Mouse (Mus musculus): ENCODE measurements around the gene Gm12569.

Gene Gm12569

GRCm38 (mm10) chr11:51220308-51220707 is at the start of gene Gm12569:
Gm12569 (plus strand) TSS chr11:51220473.
- no peak for DNase-seq (ENCODE audit: low spot score in 2 of 2)

- DNase-seq (ENCODE audit: low spot score in 2 of 2), result no peak
These were observed 17.5 kb upstream of the Gm12569 start for GRCm38 (mm10) chr11:51202726-51203125.

DNA sequence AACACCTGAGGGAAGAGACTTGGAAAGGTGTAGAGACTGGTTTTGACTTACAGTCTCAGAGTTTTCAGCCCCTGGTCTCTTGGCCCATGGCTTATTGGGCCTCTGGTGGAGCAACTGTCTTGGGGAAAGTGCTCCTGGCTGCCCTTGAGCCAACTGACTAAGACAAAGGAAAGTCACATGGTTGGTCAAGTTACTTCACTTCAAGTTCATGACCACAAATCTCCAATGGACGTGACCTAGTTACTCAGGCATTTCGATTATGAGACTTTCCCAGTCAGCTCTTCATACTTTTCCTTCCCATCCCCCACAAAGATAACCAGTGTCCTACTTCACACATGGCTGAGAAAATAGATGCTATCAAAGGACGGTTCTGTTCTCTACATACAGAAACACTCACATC is 12.5 kb upstream of the Gm12569 start:
- no peak for DNase-seq (ENCODE audit: low spot score in 2 of 2)

GRCm38 (mm10) chr11:51211426-51211825 is 8.8 kb upstream of the Gm12569 start:
- DNase-seq (ENCODE audit: low spot score in 2 of 2), result no peak

DNA sequence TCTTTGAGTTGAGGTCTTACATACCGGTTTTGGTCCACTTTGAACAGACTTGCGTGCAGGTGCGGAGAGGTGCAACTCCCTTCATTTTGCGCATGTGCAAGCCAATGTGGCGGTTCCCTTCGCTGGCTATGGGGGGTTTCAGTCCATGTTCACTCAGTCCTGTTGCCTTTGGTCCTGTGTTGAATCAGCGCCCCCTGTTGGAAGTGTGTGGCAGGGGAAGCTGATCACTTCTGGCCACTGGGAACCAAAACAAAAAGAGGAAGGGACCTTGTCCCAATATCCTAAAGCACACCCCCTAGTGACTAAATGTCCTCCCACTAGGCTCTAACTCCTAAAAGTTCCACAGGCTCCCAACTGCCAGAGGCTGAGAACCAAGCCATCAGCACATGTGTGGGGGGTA is 6.3 kb upstream of the Gm12569 start:
- no peak for DNase-seq (ENCODE audit: low spot score in 2 of 2)

GRCm38 (mm10) chr11:51219396-51219980 is 785 bp upstream of the Gm12569 start:
- no peak for DNase-seq (ENCODE audit: low spot score in 2 of 2)

GRCm38 (mm10) chr11:51227104-51227503 is 6.8 kb downstream of the Gm12569 start:
- peak; percentile 58 to 73 for DNase-seq (ENCODE audit: low spot score in 2 of 2)

DNA sequence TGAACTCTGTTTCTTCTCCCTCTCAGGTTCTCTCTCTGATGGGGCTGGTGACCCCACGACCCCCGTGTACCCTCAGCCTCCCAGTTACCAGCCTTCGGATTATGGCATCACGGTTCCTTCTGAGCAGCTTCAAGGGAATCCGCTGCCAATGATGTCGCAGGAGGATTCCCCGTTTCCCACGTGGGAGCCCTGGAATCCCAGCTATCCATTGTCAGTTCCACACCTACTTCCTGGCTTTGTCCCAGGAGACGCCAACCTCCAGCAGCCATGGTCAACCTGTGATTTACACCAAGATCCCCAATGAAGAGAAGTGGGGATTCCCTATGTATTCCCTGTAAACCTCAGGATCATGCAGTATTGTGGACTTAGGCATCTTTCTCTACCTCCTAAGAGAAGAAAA is 14.4 kb downstream of the Gm12569 start:
- DNase-seq (ENCODE audit: low spot score in 2 of 2), result no peak

DNA sequence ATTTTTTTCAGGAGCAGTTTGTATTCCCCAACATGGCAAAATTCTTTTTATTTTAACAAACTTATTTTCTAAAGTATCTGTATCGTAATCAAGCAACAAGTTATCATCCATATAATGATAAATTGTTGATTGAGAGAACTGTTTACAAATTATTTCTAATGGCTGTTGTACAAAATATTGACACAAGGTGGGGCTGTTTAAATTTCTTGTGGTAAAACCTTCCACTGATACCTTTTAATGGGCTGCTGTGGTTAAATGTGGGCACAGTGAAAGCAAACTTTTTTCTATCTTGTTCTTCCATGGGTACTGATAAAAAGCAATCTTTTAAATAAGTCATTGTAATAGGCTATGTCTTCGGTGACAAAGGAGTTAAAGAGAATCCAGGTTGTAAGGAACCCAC is 22.6 kb downstream of the Gm12569 start:
- no peak for DNase-seq (ENCODE audit: low spot score in 2 of 2)

DNA sequence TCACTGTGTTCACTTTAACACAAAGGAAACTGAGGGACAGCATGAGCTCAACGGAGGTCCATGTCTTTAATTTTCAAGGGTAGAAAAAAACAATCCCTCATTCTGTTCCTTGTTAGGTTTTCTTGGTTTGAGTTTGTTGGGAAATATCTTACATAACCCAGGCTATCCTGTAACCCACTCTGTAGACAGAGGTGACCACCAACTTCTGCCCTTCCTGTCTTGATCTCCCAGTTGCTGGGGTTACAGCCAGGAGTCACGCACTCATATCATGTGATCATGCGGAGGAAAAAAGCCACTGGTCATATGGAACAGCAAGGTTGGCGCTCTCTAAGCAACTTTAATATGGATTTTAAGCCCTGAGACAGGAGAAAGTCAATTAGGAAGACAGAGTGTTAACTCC is 36.7 kb downstream of the Gm12569 start:
- DNase-seq (ENCODE audit: low spot score in 2 of 2), result no peak

- no peak for DNase-seq (ENCODE audit: low spot score in 2 of 2)
These were observed 41.5 kb downstream of the Gm12569 start, which contains the start of gene Clk4 for GRCm38 (mm10) chr11:51261680-51262219. Clk4 (plus strand) TSS chr11:51261730.

- DNase-seq (ENCODE audit: low spot score in 2 of 2), result peak; percentile 96 to 99
These were observed 42.3 kb downstream of the Gm12569 start, which contains the start of gene BC049762 for GRCm38 (mm10) chr11:51262342-51263285. BC049762 (minus strand) TSS chr11:51263046.

DNA sequence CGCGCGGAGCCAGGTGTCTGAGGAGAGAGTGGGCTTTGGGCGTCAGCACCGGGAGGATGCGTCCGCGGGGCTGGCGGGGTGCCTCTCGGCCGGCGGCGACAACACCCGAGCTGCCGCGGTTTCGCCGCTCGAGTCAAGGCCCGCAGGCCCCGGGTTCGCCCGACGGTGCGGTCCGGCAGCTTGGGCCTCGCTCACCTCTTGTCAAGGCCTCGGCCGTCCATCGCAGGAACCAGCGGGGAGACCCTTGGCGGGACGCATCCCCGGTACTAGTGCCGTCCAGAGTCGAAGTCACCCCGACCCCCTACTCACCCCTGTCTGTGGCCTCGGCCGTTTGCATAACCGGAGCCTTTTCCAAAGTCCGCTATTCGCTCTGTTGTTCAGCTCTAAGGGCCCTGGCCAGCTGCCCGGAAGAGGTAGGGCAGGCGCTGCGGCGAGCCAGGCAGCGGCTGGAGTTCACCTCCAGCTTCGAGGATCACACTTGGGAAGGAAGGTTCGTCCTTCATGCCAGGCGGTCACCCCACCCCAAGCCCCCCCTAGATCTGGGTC is 43.1 kb downstream of the Gm12569 start:
- DNase-seq (ENCODE audit: low spot score in 2 of 2), result peak in 1 of 2 experiments; percentile 44

GRCm38 (mm10) chr11:51264352-51264751 is 44.1 kb downstream of the Gm12569 start:
- no peak for DNase-seq (ENCODE audit: low spot score in 2 of 2)

DNA sequence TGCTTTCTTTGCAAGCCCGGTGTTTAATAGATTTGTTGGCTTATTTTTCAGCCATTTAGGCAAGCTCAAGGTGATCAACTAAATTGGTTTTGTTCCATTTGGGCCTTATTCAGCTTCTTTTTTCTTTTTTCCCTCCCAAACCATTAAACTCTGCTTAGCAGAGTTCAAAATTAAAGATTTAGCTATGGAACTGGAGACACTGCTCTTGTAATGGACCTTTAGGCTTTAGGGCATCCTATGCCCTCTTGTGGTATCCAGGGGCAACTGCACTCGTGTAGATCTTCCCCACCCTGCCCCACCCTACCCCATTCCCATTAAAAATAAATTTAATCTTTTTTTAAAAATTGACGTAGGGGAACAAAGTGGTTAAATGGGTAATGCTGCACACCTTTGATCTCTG is 45.1 kb downstream of the Gm12569 start:
- no peak for DNase-seq (ENCODE audit: low spot score in 2 of 2)

GRCm38 (mm10) chr11:51274418-51274817 is 54.1 kb downstream of the Gm12569 start:
- DNase-seq (ENCODE audit: low spot score in 2 of 2), result no peak

All from left cerebral cortex, adult 9 months (tissue).